Mouse (Mus musculus): ENCODE measurements at regions not wholly inside any gene's neighbourhood (a gene's known extent, or its start where the extent isn't known, plus 50 kb on each side); places are given as distances from the start of the nearest gene placed in this dataset.

DNA sequence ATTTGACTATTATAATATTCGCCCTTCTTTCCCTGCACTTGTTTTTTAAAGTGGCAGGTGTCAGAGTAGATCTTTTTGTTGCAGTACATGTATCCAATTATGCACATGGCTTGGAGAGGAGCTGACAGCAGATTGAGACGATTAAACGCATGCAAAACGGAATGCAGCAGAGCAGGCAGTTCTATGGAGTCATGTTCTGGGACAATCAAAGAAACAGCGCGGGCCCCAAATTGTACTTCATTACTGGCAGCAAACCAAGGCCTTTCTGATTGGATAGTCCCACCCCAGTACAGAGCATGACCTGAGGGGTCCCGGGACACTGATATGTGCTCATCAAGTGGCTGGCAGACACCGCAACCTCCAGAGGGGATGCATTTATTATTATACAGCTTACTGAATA, 140.5 kb downstream of the Samd5 start:
- TF ChIP-seq CTCF (IDR thresholded peaks at IDR 0.05; ENCODE audit: control insufficient read depth, insufficient read depth, low read length) = no peak
- TF ChIP-seq POLR2A (IDR thresholded peaks at IDR 0.05; ENCODE audit: borderline replicate concordance, control insufficient read depth, low read depth, low read length) = no peak

All from bone marrow, adult 2 months (tissue).